Mouse (Mus musculus) neural tube, embryonic 14.5 days (tissue): Measurements from ENCODE around the gene Fryl. TPM values are rescaled to one million over a fixed set of nuclear protein-coding genes. Genes with fewer than 3 reads are reported as not detected.
A peak's percentile ranks its signal among the peaks of the same experiment; 100 is the strongest.
"Not testable (repeated sequence)": the region's sequence is repeated elsewhere in the genome, so short reads cannot be mapped to it uniquely, and the experiment has no call there.

Source experiments
- ATAC-seq: fragments of 200-750 bp; cut with Nextera tagmentation; 2 replicates; pipeline ENCODE4 v1.8.0; 2017; ENCODE audit warnings: low read depth, mild to moderate bottlenecking, moderate TSS enrichment, moderate library complexity
- H3K27ac ChIP-seq: fragments of 300-500 bp; sonication (generic); 2 replicates; pipeline ENCODE4 v1.5.1; 2014; ENCODE audit warnings: low read depth, mild to moderate bottlenecking, control low read depth, low read length, moderate library complexity, mixed read lengths
- H3K27me3 ChIP-seq: fragments of 300-500 bp; sonication (generic); 2 replicates; pipeline ENCODE4 v1.6.1; 2014; ENCODE audit warnings: low read length; ENCODE audit not compliant: control insufficient read depth, insufficient read depth
- H3K36me3 ChIP-seq: fragments of 300-500 bp; sonication (generic); 2 replicates; pipeline ENCODE4 v1.6.1; 2014; ENCODE audit warnings: low read length, mixed read lengths; ENCODE audit not compliant: control insufficient read depth, insufficient read depth
- H3K4me1 ChIP-seq: fragments of 300-500 bp; sonication (generic); 2 replicates; pipeline ENCODE4 v1.6.1; 2014; ENCODE audit warnings: low read length; ENCODE audit not compliant: control insufficient read depth, insufficient read depth
- H3K4me2 ChIP-seq: fragments of 300-500 bp; sonication (generic); 2 replicates; pipeline ENCODE4 v1.6.1; 2014; ENCODE audit warnings: mild to moderate bottlenecking, low read depth, low read length, control low read depth
- H3K4me3 ChIP-seq: fragments of 300-500 bp; sonication (generic); 2 replicates; pipeline ENCODE4 v1.5.1; 2014; ENCODE audit warnings: low read depth, low read length, control low read depth, mixed read lengths
- H3K9ac ChIP-seq: fragments of 300-500 bp; sonication (generic); replicated peaks from 2 replicates; pipeline ENCODE4 v1.6.1; 2014; ENCODE audit warnings: low read depth, mild to moderate bottlenecking, control low read depth, low read length, mixed read lengths
- H3K9me3 ChIP-seq: fragments of 300-500 bp; sonication (generic); 2 replicates; pipeline ENCODE4 v1.6.1; 2016; ENCODE audit warnings: low read length; ENCODE audit not compliant: control insufficient read depth
- WGBS: fragments of 180-500 bp; shearing (Covaris S2); extraction: QIAGEN DNeasy Blood & Tissue Kit; methylation state at CpG from one replicate; pipeline ENCODE4 v1.1.7; 2014; 5-methylcytosine and 5-hydroxymethylcytosine counted together
- polyA plus RNA-seq: library from polyadenylated mRNA; unstranded; fragments of >200 nt; fragmentation: Nextera tagmentation; extraction: Ambion mirVana; gene quantifications from 2 replicates; pipeline ENCODE4 v1.2.1, GENCODE M21; 2014

Gene Fryl
- polyA plus RNA-seq, 1 experiment from 2014 or later = 54.1 TPM

DNA sequence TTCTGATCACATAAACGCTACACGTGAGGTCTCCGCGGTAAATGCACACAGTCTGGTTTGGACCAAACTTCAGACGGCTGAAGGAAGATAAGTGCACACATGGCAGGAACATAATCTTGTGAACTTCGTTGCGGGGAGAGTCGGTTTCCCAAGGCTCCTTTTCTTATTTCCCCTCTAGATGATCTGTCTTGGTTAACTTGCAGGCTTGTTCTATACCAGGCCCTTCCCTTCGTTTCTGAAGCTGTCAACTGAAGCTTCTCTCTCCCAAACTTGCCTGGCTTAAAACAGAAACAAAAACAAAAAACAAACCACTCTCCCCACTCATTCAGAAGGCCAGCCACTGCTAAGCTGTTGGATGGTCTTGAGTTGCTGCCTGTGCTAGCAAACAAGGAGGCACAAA, 241.7 kb downstream of the Fryl start:
- no peaks in the 10 kb centered on the region for H3K27me3 ChIP-seq
- no peaks in the 10 kb centered on the region for H3K36me3 ChIP-seq
- H3K4me2 ChIP-seq = no peak overlapping the region
- 38% methylated on average over 9 of the region's 9 CpGs for WGBS
- no peak overlapping the region for H3K9ac ChIP-seq
- no peak overlapping the region for H3K27ac ChIP-seq
- H3K4me1 ChIP-seq = no peaks in the 10 kb centered on the region
- no peak overlapping the region for H3K4me3 ChIP-seq
- ATAC-seq = no peak
- no peaks in the 10 kb centered on the region for H3K9me3 ChIP-seq

DNA sequence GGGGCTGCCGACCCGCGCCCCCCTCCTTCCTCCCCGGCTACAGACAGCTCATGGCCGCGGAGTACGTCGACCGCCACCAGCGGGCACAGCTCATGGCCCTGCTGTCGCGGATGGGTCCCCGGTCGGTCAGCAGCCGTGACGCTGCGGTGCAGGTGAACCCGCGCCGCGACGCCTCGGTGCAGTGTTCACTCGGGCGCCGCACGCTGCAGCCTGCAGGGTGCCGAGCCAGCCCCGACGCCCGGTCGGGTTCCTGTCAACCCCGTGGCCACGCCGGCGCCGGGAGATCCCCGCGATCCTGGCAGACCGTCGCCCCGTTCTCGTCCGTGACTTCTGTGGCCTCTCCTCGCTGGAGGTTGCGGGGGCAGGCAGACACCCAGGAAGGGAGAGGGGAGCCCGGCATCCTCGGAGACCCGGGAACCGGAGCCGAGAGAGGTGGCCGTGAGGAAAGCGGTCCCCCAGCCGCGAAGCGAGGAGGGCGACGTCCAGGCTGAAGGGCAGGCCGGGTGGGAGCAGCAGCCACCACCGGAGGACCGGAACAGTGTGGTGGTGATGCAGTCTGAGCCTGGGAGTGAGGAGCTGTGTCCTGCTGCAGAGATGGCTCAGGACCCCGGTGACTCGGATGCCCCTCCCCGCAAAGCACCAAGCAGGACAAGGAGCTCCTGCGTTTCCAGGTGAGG, 242.7 kb downstream of the Fryl start:
- H3K4me1 ChIP-seq, H3K27ac ChIP-seq, H3K9ac ChIP-seq, H3K9me3 ChIP-seq, H3K27me3 ChIP-seq, H3K36me3 ChIP-seq: not testable (repeated sequence)
- peak; percentile 76 for ATAC-seq
- Histone ChIP-seq H3K4me3 (peak overlapping the region; percentile 27; the same call in 1 of the 2 replicates), H3K4me2 (peak overlapping the region; percentile 46)
- 4% methylated on average over 33 of the region's 65 CpGs for WGBS

DNA sequence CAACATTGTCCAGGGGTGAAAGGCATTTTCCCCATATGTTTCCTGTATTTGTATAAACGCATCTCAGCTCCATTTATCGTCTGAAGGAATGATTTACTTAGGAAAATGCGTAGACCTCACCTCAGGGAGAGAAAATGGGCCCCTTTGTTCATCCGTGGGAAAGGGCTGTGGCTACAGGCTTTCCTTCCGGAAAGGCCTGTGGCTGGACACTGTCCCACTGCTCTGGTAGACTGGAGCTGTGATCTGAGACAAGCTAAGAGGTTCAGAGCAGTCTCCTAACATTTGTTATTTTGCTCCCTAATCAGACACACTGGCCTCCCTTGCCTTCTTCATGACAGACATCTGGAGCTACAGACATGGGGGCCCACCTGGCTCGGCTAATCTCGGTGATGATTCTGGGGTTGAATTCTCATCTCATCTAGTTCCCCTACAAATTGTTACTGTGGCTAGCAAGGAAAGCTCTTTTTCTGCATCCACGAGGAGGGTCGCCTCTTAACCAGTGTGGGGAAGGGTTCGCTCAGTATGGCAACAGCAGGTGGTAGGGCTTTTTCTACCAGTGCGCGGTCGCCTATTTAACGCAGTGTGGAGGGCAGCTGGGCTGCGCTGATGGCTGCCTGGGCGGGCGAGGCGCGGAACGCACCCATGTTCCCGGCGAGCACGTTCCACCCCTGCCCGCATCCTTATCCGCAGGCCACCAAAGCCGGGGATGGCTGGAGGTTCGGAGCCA, 243.4 kb downstream of the Fryl start:
- H3K27me3 ChIP-seq, H3K4me1 ChIP-seq, H3K36me3 ChIP-seq, H3K27ac ChIP-seq, H3K9ac ChIP-seq, H3K9me3 ChIP-seq, H3K4me3 ChIP-seq: not testable (repeated sequence)
- peak; percentile 48 for ATAC-seq
- peak overlapping the region; percentile 46 for H3K4me2 ChIP-seq
- 23% methylated on average over 23 of the region's 27 CpGs for WGBS

DNA sequence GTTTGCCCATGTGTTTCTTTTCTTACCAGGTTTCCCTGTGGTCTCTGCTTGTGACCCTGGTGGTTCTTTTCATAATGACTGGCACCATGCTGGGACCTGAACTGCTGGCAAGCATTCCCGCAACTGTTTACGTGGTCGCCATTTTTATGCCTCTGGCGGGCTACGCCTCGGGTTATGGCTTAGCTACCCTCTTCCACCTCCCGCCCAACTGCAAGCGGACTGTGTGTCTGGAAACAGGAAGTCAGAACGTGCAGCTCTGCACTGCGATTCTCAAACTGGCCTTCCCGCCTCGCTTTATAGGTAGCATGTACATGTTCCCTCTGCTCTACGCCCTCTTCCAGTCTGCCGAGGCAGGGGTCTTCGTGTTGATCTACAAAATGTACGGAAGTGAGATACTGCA, 244.6 kb downstream of the Fryl start:
- not testable (repeated sequence) for ATAC-seq, H3K4me3 ChIP-seq, H3K9me3 ChIP-seq, H3K9ac ChIP-seq, H3K27me3 ChIP-seq, H3K36me3 ChIP-seq, H3K27ac ChIP-seq, H3K4me2 ChIP-seq, H3K4me1 ChIP-seq
- 86% methylated on average over 14 of the region's 16 CpGs for WGBS

DNA sequence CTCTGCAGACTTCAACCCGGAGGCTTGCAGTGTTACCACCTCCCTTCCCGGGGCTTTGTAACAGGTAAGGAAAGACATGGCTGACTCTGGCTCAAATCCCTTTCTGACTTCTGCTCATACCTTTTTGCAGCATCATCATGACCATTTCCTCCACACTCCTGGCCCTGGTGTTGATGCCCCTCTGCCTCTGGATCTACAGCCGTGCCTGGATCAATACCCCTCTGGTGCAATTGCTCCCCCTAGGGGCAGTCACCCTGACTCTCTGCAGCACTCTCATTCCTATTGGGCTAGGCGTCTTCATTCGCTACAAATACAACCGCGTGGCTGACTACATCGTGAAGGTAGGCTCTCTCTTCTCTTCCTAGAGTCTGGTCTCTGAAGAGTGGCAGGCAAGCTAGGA, 248.2 kb downstream of the Fryl start:
- H3K27me3 ChIP-seq, H3K4me1 ChIP-seq, H3K36me3 ChIP-seq, H3K9me3 ChIP-seq, H3K4me2 ChIP-seq, ATAC-seq, H3K9ac ChIP-seq, H3K4me3 ChIP-seq, H3K27ac ChIP-seq: not testable (repeated sequence)
- WGBS = 36% methylated on average over 8 of the region's 8 CpGs

DNA sequence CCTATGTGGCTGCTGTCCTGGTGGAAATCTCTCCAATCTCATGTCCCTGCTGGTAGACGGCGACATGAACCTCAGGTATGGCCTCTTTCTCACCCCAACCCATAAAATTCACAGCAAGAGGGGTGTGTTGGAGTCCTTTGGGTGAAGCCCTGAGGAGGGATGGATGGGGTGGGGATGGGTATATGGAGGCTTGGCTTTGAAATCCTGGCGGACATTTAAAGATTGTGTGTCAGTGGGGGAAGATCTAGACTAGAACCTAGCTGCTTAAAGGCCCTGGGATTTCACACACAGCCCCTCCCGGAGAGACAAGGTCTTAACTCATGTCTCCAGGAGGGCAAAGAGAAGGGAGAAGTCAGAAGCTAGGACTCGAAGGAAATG, 248.8 kb downstream of the Fryl start:
- Histone ChIP-seq H3K4me3 (peak overlapping the region; percentile 42), H3K9me3 (no peaks in the 10 kb centered on the region), H3K27ac (no peak overlapping the region), H3K4me1 (no peaks in the 10 kb centered on the region), H3K9ac (peak overlapping the region; percentile 46; the same call in 1 of the 2 replicates), H3K36me3 (no peaks in the 10 kb centered on the region), H3K4me2 (peak overlapping the region; percentile 54), H3K27me3 (no peaks in the 10 kb centered on the region)
- 50% methylated on average over 5 of the region's 5 CpGs for WGBS
- ATAC-seq = no peak; the same call in none of the 2 replicates

DNA sequence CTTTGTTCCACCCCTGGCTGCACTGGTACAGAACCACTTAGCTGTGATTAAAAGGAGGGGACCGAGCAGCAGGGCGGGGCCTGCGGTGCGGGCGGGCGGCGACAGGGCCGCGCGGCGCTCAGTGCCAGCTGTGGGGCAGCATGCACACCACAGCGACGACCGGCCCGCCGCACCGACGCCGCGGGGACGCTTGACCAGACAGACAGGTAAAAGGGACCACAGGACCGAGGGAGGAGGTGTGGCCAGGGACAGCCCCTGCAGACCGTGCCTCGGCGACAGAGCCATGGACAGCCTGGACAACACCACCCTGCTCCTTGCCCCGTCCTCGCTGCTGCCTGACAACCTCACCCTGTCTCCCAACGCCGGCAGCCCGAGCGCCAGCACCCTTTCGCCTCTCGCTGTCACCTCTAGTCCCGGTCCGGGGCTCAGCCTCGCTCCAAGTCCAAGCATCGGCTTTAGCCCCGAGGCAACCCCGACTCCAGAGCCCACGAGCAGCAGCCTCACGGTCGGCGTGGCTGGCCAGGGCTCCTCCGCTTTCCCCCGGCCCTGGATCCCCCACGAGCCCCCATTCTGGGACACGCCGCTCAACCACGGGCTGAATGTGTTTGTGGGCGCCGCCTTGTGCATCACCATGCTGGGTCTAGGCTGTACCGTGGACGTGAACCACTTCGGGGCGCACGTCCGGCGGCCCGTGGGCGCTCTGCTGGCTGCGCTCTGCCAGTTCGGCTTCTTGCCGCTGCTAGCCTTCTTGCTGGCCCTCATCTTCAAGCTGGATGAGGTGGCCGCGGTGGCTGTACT, 249.4 kb downstream of the Fryl start, which contains the start of gene Slc10a4:
Slc10a4 (plus strand) TSS at position 100 of the 798 bp plus-strand sequence.
- WGBS = 8% methylated on average over 65 of the region's 65 CpGs
- Histone ChIP-seq H3K4me1 (no peaks in the 10 kb centered on the region), H3K27ac (no peak within 1 kb of the TSS), H3K4me2 (peak within 1 kb of the TSS; percentile 54), H3K36me3 (no peaks in the 10 kb centered on the region), H3K9me3 (no peaks in the 10 kb centered on the region), H3K27me3 (no peaks in the 10 kb centered on the region), H3K9ac (peak within 1 kb of the TSS; percentile 46), H3K4me3 (peak within 1 kb of the TSS; percentile 42)
- ATAC-seq = peak; percentile 94

DNA sequence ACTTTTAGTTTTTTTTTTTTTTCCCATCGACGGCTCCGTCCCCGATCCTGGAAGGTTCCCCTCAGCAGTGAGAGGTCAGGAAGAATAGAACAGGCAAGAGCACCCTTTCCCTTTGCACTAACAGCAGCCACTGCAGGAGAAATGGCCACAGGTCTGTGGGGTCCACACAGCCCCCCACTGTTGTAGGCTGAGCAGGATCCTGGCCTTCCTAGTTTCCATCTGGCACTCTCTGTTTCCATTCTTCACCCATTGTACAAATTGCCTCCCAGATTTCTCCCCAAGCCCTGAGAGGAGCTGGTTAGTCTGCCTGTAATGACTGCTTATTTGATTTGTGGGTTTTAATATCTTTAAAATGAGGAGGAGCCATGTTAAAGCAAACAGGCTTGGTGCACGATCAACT, 252.4 kb downstream of the Fryl start:
- Histone ChIP-seq H3K4me2 (no peak overlapping the region), H3K4me1 (no peaks in the 10 kb centered on the region), H3K9me3 (no peaks in the 10 kb centered on the region), H3K27ac (no peak overlapping the region), H3K36me3 (no peaks in the 10 kb centered on the region), H3K4me3 (no peak overlapping the region), H3K9ac (no peak overlapping the region), H3K27me3 (no peaks in the 10 kb centered on the region)
- WGBS = 80% methylated on average over 5 of the region's 5 CpGs
- ATAC-seq = no peak

DNA sequence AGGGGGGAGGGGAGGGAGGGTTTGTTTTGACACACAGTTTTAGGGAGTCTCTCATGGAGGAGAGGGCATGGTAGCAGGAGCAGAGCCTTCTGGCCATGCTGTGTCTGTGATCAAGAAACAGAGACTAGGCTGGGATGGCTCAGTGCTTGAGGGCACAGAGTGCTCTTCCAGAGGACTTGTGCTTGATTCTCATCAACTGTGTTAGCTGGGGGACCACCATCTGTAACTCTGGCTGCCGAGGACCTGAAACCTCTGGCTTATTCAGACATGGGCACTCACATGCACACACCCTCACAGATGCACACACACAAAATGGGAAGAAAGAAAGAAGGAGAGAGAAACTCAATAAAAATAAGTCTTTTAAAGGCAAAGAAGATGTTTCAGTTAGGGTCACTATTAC, 257.9 kb downstream of the Fryl start:
- not testable (repeated sequence) for H3K4me1 ChIP-seq, H3K9me3 ChIP-seq, ATAC-seq, H3K36me3 ChIP-seq, H3K9ac ChIP-seq, H3K4me2 ChIP-seq, H3K27ac ChIP-seq, H3K4me3 ChIP-seq, H3K27me3 ChIP-seq
- WGBS = 81% methylated on average over 1 of the region's 1 CpGs
